Mouse (Mus musculus) spleen, adult 2 months (tissue): ENCODE results near the gene Neil3.

Source experiments
- CTCF ChIP-seq: fragments of 200-500 bp; IDR thresholded peaks from 2 replicates; pipeline ENCODE4 v1.5.1; 2011; ENCODE audit warnings: mild to moderate bottlenecking, inconsistent platforms; ENCODE audit not compliant: insufficient read depth, insufficient read length, insufficient replicate concordance; ENCODE audit errors: extremely low read depth
- POLR2A ChIP-seq: fragments of 200-500 bp; IDR thresholded peaks from 2 replicates; pipeline ENCODE4 v1.6.1; 2011; ENCODE audit warnings: low read depth, low read length, inconsistent platforms

DNA sequence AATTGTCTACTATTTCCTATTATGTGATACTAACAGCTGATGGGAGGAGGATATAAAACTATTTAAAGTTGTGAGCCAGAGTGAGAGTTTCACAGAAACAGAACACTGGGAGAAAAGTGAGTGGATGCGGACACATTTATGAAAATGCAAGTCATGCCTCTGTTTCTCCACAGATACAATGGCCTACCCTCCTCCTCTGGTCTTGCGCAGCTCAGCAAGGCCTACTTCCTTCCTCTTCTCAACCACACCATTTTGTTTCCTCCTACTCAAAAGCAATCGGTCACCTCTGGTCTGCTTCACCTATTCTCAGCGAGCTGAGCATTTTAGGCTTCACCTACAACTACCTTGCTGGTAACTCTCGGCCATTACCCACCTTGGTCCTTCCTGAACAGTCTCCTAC lies 34.0 kb downstream of the Neil3 start:
- no peak for TF ChIP-seq CTCF
- no peak for TF ChIP-seq POLR2A
